Mouse (Mus musculus): ENCODE data around the gene Adamts2. TPM values are rescaled to one million over a fixed set of nuclear protein-coding genes. Genes with fewer than 3 reads are reported as not detected.
A peak's percentile ranks its signal among the peaks of the same experiment; 100 is the strongest.

Gene Adamts2
- polyA plus RNA-seq, 1 experiment from 2014 or later: 8.2 TPM

DNA sequence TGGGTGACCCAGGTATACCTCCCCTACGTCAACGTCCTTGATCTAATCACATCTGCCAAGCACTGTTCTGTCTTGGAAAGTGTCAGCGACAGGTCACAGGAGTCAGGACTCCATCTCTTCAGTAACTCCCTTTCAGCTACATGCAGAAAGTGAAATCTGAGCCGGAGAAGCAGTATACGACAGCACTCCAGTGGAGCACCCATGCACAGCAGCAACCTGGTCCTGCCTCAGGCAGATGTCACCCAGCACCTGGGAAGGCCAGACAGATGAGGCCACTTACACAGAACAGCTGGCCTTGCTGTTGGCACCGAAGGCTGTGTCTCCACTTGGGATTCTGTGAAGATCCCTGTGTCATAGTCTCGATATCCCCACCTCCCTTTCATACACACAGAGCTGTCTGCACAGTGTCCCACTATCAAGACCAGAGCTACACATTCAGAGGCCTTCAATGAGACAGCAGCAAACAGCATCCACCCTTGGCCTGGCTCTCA is 70.0 kb downstream of the Adamts2 start:
- no peaks in the 10 kb centered on the region for H3K36me3 ChIP-seq (ENCODE audit: control insufficient read depth, insufficient read depth)
- no peak overlapping the region for H3K27ac ChIP-seq (ENCODE audit: low read length)
- H3K4me1 ChIP-seq (ENCODE audit: control insufficient read depth, insufficient read depth, low read length): peaks cover 30% of the 10 kb centered on the region
- H3K4me3 ChIP-seq (ENCODE audit: low read length): no peak overlapping the region
- no peak for ATAC-seq (replicated peaks; ENCODE audit: extremely low read depth, insufficient read depth, low FRiP score)
- no peak overlapping the region for H3K9ac ChIP-seq (ENCODE audit: low read length)
- no peaks in the 10 kb centered on the region for H3K9me3 ChIP-seq (replicated peaks; ENCODE audit: control insufficient read depth, low read length)
- 42% methylated on average over 7 of the region's 7 CpGs for WGBS
- no peak overlapping the region for H3K4me2 ChIP-seq (ENCODE audit: low read depth, low read length)
- H3K27me3 ChIP-seq (ENCODE audit: control insufficient read depth, insufficient read depth, low read length): no peaks in the 10 kb centered on the region

GRCm38 (mm10) chr11:50672866-50673265 is 71.0 kb downstream of the Adamts2 start:
- 0 out of 2 replicates have a peak overlapping the region, but pooled peaks have one; percentile 28 for H3K9ac ChIP-seq (ENCODE audit: low read length)
- ATAC-seq (replicated peaks; ENCODE audit: extremely low read depth, insufficient read depth, low FRiP score): peak; percentile 33; the same call in 1 of the 2 replicates
- no peak overlapping the region for H3K4me2 ChIP-seq (ENCODE audit: low read depth, low read length)
- no peak overlapping the region for H3K4me3 ChIP-seq (ENCODE audit: low read length)
- H3K4me1 ChIP-seq (ENCODE audit: control insufficient read depth, insufficient read depth, low read length): peaks cover 30% of the 10 kb centered on the region
- H3K27ac ChIP-seq (ENCODE audit: low read length): peak overlapping the region; percentile 30; the same call in 1 of the 2 replicates
- no peaks in the 10 kb centered on the region for H3K36me3 ChIP-seq (ENCODE audit: control insufficient read depth, insufficient read depth)
- WGBS: 23% methylated on average over 7 of the region's 7 CpGs
- H3K27me3 ChIP-seq (ENCODE audit: control insufficient read depth, insufficient read depth, low read length): no peaks in the 10 kb centered on the region
- no peaks in the 10 kb centered on the region for H3K9me3 ChIP-seq (replicated peaks; ENCODE audit: control insufficient read depth, low read length)

- Histone ChIP-seq H3K4me1 (ENCODE audit: control insufficient read depth, insufficient read depth, low read length) (peaks cover 30% of the 10 kb centered on the region), H3K4me2 (ENCODE audit: low read depth, low read length) (no peak overlapping the region), H3K36me3 (ENCODE audit: control insufficient read depth, insufficient read depth) (no peaks in the 10 kb centered on the region), H3K9ac (ENCODE audit: low read length) (no peak overlapping the region), H3K27ac (ENCODE audit: low read length) (0 out of 2 replicates have a peak overlapping the region, but pooled peaks have one; percentile 18), H3K4me3 (ENCODE audit: low read length) (no peak overlapping the region), H3K27me3 (ENCODE audit: control insufficient read depth, insufficient read depth, low read length) (no peaks in the 10 kb centered on the region), H3K9me3 (replicated peaks; ENCODE audit: control insufficient read depth, low read length) (no peaks in the 10 kb centered on the region)
- WGBS: 65% methylated on average over 7 of the region's 7 CpGs
- ATAC-seq (replicated peaks; ENCODE audit: extremely low read depth, insufficient read depth, low FRiP score): no peak
Observed at GRCm38 (mm10) chr11:50673525-50674250, 71.8 kb downstream of the Adamts2 start.

- ATAC-seq (replicated peaks; ENCODE audit: extremely low read depth, insufficient read depth, low FRiP score): no peak
Observed at GRCm38 (mm10) chr11:50674390-50674789, 72.5 kb downstream of the Adamts2 start.

GRCm38 (mm10) chr11:50678650-50679049 is 76.8 kb downstream of the Adamts2 start:
- WGBS: 89% methylated on average over 10 of the region's 10 CpGs
- no peaks in the 10 kb centered on the region for H3K36me3 ChIP-seq (ENCODE audit: control insufficient read depth, insufficient read depth)
- ATAC-seq (replicated peaks; ENCODE audit: extremely low read depth, insufficient read depth, low FRiP score): no peak
- H3K27ac ChIP-seq (ENCODE audit: low read length): no peak overlapping the region
- H3K4me3 ChIP-seq (ENCODE audit: low read length): no peak overlapping the region
- H3K4me2 ChIP-seq (ENCODE audit: low read depth, low read length): no peak overlapping the region
- H3K9ac ChIP-seq (ENCODE audit: low read length): no peak overlapping the region
- H3K27me3 ChIP-seq (ENCODE audit: control insufficient read depth, insufficient read depth, low read length): no peaks in the 10 kb centered on the region
- no peaks in the 10 kb centered on the region for H3K9me3 ChIP-seq (replicated peaks; ENCODE audit: control insufficient read depth, low read length)
- no peaks in the 10 kb centered on the region; the same call in 1 of the 2 replicates for H3K4me1 ChIP-seq (ENCODE audit: control insufficient read depth, insufficient read depth, low read length)

More at GRCm38 (mm10) chr11:50674390-50674789, 72.5 kb downstream of the Adamts2 start:
- no peak overlapping the region for H3K4me3 ChIP-seq (ENCODE audit: low read length)
- no peaks in the 10 kb centered on the region for H3K9me3 ChIP-seq (replicated peaks; ENCODE audit: control insufficient read depth, low read length)
- no peaks in the 10 kb centered on the region for H3K27me3 ChIP-seq (ENCODE audit: control insufficient read depth, insufficient read depth, low read length)
- peaks cover 23% of the 10 kb centered on the region for H3K4me1 ChIP-seq (ENCODE audit: control insufficient read depth, insufficient read depth, low read length)
- H3K9ac ChIP-seq (ENCODE audit: low read length): no peak overlapping the region
- no peak overlapping the region for H3K4me2 ChIP-seq (ENCODE audit: low read depth, low read length)
- H3K27ac ChIP-seq (ENCODE audit: low read length): no peak overlapping the region
- H3K36me3 ChIP-seq (ENCODE audit: control insufficient read depth, insufficient read depth): no peaks in the 10 kb centered on the region
- 63% methylated on average over 9 of the region's 9 CpGs for WGBS

DNA sequence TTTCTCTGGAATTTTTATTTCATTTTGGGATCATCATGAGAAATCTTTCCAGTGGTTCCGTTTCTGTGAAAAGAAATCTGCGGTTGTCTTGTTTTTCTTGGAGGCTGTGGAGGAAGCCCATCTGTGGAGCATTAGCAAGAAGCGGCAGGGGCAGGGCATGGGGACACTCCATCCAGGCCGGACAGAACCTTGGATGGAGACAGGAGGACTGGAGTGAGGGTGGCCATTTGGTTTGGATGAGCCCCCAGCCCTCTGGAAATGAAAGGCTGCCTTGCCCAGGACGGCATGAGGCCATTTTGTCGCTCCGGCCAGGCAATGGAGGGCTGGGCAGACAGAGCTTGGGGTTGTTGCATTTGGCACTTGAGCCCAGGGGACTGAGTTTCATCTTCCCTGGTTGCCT is 80.1 kb downstream of the Adamts2 start:
- no peaks in the 10 kb centered on the region for H3K4me1 ChIP-seq (ENCODE audit: control insufficient read depth, insufficient read depth, low read length)
- 74% methylated on average over 7 of the region's 7 CpGs for WGBS
- H3K4me2 ChIP-seq (ENCODE audit: low read depth, low read length): no peak overlapping the region
- no peaks in the 10 kb centered on the region for H3K36me3 ChIP-seq (ENCODE audit: control insufficient read depth, insufficient read depth)
- H3K27me3 ChIP-seq (ENCODE audit: control insufficient read depth, insufficient read depth, low read length): no peaks in the 10 kb centered on the region
- no peak for ATAC-seq (replicated peaks; ENCODE audit: extremely low read depth, insufficient read depth, low FRiP score)
- no peak overlapping the region for H3K4me3 ChIP-seq (ENCODE audit: low read length)
- no peak overlapping the region for H3K27ac ChIP-seq (ENCODE audit: low read length)
- H3K9me3 ChIP-seq (replicated peaks; ENCODE audit: control insufficient read depth, low read length): no peaks in the 10 kb centered on the region
- H3K9ac ChIP-seq (ENCODE audit: low read length): no peak overlapping the region

DNA sequence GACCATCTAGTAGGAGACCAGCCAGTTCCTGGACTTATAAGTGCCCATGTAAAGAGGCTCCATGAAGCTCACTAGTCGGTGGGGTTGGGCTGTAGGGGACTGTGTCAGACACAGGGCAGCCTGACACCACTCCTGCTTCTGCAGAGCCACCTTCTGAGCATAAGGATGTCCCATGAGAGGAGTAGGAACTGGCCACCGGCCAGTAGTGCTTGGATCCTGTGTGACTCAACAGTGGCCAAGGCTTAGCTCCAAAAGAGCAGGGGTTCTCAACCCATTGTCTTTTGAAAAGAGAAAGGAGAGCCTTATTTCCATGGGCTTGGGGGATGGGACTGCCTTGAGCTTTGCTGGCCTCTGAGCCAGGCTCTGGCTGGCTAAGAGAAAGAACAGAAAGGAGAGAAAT is 81.9 kb downstream of the Adamts2 start:
- H3K4me3 ChIP-seq (ENCODE audit: low read length): no peak overlapping the region
- H3K27ac ChIP-seq (ENCODE audit: low read length): no peak overlapping the region
- no peak; the same call in 1 of the 2 replicates for ATAC-seq (replicated peaks; ENCODE audit: extremely low read depth, insufficient read depth, low FRiP score)
- no peaks in the 10 kb centered on the region for H3K4me1 ChIP-seq (ENCODE audit: control insufficient read depth, insufficient read depth, low read length)
- H3K36me3 ChIP-seq (ENCODE audit: control insufficient read depth, insufficient read depth): no peaks in the 10 kb centered on the region
- H3K9me3 ChIP-seq (replicated peaks; ENCODE audit: control insufficient read depth, low read length): no peaks in the 10 kb centered on the region
- 73% methylated on average over 2 of the region's 2 CpGs for whole genome bisulfite sequencing
- no peak overlapping the region for H3K4me2 ChIP-seq (ENCODE audit: low read depth, low read length)
- H3K9ac ChIP-seq (ENCODE audit: low read length): no peak overlapping the region
- H3K27me3 ChIP-seq (ENCODE audit: control insufficient read depth, insufficient read depth, low read length): no peaks in the 10 kb centered on the region

GRCm38 (mm10) chr11:50688584-50688983 is 86.7 kb downstream of the Adamts2 start:
- ATAC-seq (replicated peaks; ENCODE audit: extremely low read depth, insufficient read depth, low FRiP score): no peak
- no peaks in the 10 kb centered on the region for H3K27me3 ChIP-seq (ENCODE audit: control insufficient read depth, insufficient read depth, low read length)
- whole genome bisulfite sequencing: 91% methylated on average over 3 of the region's 3 CpGs
- H3K36me3 ChIP-seq (ENCODE audit: control insufficient read depth, insufficient read depth): no peaks in the 10 kb centered on the region
- H3K4me3 ChIP-seq (ENCODE audit: low read length): no peak overlapping the region
- H3K4me2 ChIP-seq (ENCODE audit: low read depth, low read length): no peak overlapping the region
- no peak overlapping the region for H3K27ac ChIP-seq (ENCODE audit: low read length)
- H3K9ac ChIP-seq (ENCODE audit: low read length): no peak overlapping the region
- H3K4me1 ChIP-seq (ENCODE audit: control insufficient read depth, insufficient read depth, low read length): no peaks in the 10 kb centered on the region
- H3K9me3 ChIP-seq (replicated peaks; ENCODE audit: control insufficient read depth, low read length): no peaks in the 10 kb centered on the region

GRCm38 (mm10) chr11:50689672-50690071 is 87.8 kb downstream of the Adamts2 start:
- Histone ChIP-seq H3K4me3 (ENCODE audit: low read length) (no peak overlapping the region), H3K36me3 (ENCODE audit: control insufficient read depth, insufficient read depth) (no peaks in the 10 kb centered on the region), H3K4me1 (ENCODE audit: control insufficient read depth, insufficient read depth, low read length) (no peaks in the 10 kb centered on the region), H3K27ac (ENCODE audit: low read length) (no peak overlapping the region), H3K4me2 (ENCODE audit: low read depth, low read length) (no peak overlapping the region), H3K9ac (ENCODE audit: low read length) (no peak overlapping the region), H3K9me3 (replicated peaks; ENCODE audit: control insufficient read depth, low read length) (no peaks in the 10 kb centered on the region), H3K27me3 (ENCODE audit: control insufficient read depth, insufficient read depth, low read length) (no peaks in the 10 kb centered on the region)
- ATAC-seq (replicated peaks; ENCODE audit: extremely low read depth, insufficient read depth, low FRiP score): no peak
- WGBS: 81% methylated on average over 4 of the region's 4 CpGs

Measured in heart, embryonic 16.5 days (tissue).